Mouse (Mus musculus) thymus, adult 2 months (tissue): ENCODE results near the gene Clpp. TPM values are rescaled to one million over a fixed set of nuclear protein-coding genes. Genes with fewer than 3 reads are reported as not detected.

ENCODE experiments used
- DNase-seq: peaks from one replicate; pipeline ENCODE4 v3.0.0; 2021
- H3K27ac ChIP-seq: fragments of 200-500 bp; 2 replicates; pipeline ENCODE4 v1.5.1; 2012; ENCODE audit warnings: low read length, control low read depth; ENCODE audit not compliant: control insufficient read depth, insufficient read depth
- H3K27me3 ChIP-seq: fragments of 200-500 bp; 2 replicates; pipeline ENCODE4 v1.6.1; 2012; ENCODE audit warnings: mild to moderate bottlenecking, low read length, moderate library complexity, mixed read lengths; ENCODE audit not compliant: control insufficient read depth, insufficient read depth
- H3K36me3 ChIP-seq: fragments of 200-500 bp; 2 replicates; pipeline ENCODE4 v1.6.1; 2012; ENCODE audit warnings: mild to moderate bottlenecking, low read length, moderate library complexity; ENCODE audit not compliant: control insufficient read depth, insufficient read depth
- H3K4me1 ChIP-seq: fragments of 200-500 bp; replicated peaks from 2 replicates; pipeline ENCODE4 v1.6.1; 2012; ENCODE audit warnings: low read length; ENCODE audit not compliant: control insufficient read depth, insufficient read depth
- H3K4me3 ChIP-seq: fragments of 200-500 bp; 2 replicates; pipeline ENCODE4 v1.5.1; 2012; ENCODE audit warnings: mild to moderate bottlenecking, low read length, control low read depth, moderate library complexity; ENCODE audit not compliant: control insufficient read depth, insufficient read depth
- CTCF ChIP-seq: fragments of 200-500 bp; IDR thresholded peaks from 2 replicates; pipeline ENCODE4 v1.5.1; 2012; ENCODE audit warnings: mild to moderate bottlenecking, control low read depth, low read length, moderate library complexity, borderline replicate concordance; ENCODE audit not compliant: control insufficient read depth, poor library complexity, insufficient read depth; ENCODE audit errors: extremely low read depth
- POLR2A ChIP-seq: fragments of 200-500 bp; IDR thresholded peaks from 2 replicates; pipeline ENCODE4 v1.6.1; 2012; ENCODE audit warnings: mild to moderate bottlenecking, low read length, control low read depth, moderate library complexity; ENCODE audit not compliant: control insufficient read depth, poor library complexity, insufficient read depth; ENCODE audit errors: extremely low read depth
- WGBS: fragments of 180-500 bp; shearing (Covaris S2); methylation state at CpG from one replicate; pipeline ENCODE4 v1.1.7; 2018; 5-methylcytosine and 5-hydroxymethylcytosine counted together
- polyA plus RNA-seq: library from polyadenylated mRNA; depleted of rRNA; stranded (reverse); fragments of >200 nt; gene quantifications from 2 replicates; pipeline ENCODE4 v1.2.3, GENCODE M21; 2012

Clpp gene
- polyA plus RNA-seq, 1 experiment = 144 TPM

GRCm38 (mm10) chr17:56961880-56962279 is 28.2 kb upstream of the Clpp start:
- no peak overlapping the region for H3K4me3 ChIP-seq
- 97% methylated on average over 4 of the region's 4 CpGs for WGBS
- no peaks in the 10 kb centered on the region for H3K27me3 ChIP-seq
- H3K27ac ChIP-seq = no peak overlapping the region
- no peaks in the 10 kb centered on the region for H3K36me3 ChIP-seq
- TF ChIP-seq CTCF (no peak), POLR2A (no peak)
- peaks cover 5% of the 10 kb centered on the region for H3K4me1 ChIP-seq
- DNase-seq = no peak

DNA sequence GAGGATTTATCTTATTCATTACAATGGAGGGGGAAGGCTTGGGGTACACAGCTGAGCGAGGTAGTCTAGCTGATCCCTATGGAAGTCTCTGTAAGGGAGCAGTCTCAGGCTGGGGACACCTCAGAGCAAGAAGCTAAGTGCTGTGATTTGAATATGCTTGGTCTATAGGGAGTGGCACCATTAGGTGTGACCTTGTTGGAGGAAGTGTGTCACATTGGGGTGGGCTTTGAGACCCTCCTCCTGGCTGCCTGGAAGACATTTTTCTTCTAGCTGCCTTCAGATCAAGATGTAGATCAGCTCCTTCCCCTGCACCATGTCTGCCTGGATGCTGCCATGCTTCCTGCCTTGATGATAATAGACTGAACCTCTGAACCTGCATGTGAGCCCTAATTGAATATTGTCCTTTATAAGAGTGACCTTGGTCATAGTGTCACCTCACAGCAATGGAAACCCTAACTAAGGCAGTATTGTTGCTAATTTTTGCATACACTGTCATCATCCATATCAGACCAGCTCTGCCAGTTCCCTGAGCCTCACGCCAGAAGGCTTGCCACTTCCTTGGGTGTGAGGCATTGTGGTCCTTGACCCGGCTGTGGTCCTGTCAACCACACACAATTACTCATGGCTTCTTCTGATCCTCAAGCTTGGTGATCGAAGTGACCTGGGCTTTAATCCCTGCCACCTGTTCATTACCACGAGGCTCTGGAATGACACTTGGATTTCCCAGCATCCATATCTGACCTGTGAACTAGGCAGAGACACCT is 27.3 kb upstream of the Clpp start:
- DNase-seq = no peak
- no peak overlapping the region for H3K27ac ChIP-seq
- H3K27me3 ChIP-seq = no peaks in the 10 kb centered on the region
- H3K36me3 ChIP-seq = no peaks in the 10 kb centered on the region
- peaks cover 5% of the 10 kb centered on the region for H3K4me1 ChIP-seq
- no peak overlapping the region for H3K4me3 ChIP-seq
- 81% methylated on average over 5 of the region's 5 CpGs for WGBS
- TF ChIP-seq CTCF (no peak), POLR2A (no peak)

- H3K4me1 ChIP-seq = no peaks in the 10 kb centered on the region
- no peaks in the 10 kb centered on the region for H3K27me3 ChIP-seq
- no peak for DNase-seq
- 96% methylated on average over 6 of the region's 6 CpGs for WGBS
- no peak overlapping the region for H3K4me3 ChIP-seq
- no peak overlapping the region for H3K27ac ChIP-seq
- H3K36me3 ChIP-seq = no peaks in the 10 kb centered on the region
- TF ChIP-seq POLR2A (no peak), CTCF (no peak)
These were observed 26.5 kb upstream of the Clpp start for GRCm38 (mm10) chr17:56963646-56964045.

- Histone ChIP-seq H3K4me1 (no peaks in the 10 kb centered on the region), H3K36me3 (no peaks in the 10 kb centered on the region), H3K27me3 (no peaks in the 10 kb centered on the region), H3K4me3 (no peak overlapping the region), H3K27ac (no peak overlapping the region)
- WGBS = 74% methylated on average over 3 of the region's 3 CpGs
- TF ChIP-seq CTCF = no peak
- TF ChIP-seq POLR2A = no peak
- DNase-seq = no peak
These were observed 20.8 kb upstream of the Clpp start for GRCm38 (mm10) chr17:56969321-56969720.

DNA sequence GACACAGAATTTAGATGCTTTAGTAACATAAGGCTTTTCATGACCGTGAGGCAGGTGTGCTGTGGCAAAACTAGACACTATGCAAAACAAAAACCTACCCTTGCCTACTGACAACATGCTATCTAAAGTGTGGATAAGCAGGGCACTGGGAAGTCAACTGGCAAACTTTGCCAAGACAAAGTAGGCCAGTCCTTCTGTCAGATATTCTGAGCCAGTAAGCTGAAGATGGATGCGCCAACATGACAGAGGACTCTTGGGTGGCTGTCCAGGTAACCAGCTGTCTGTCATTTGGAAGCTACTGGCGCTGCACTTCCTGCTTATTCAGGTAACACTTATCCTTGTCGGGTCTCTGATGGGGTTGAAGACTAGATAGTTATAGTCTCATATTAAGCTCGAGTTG is 20.0 kb upstream of the Clpp start:
- WGBS = 74% methylated on average over 5 of the region's 5 CpGs
- TF ChIP-seq CTCF (no peak), POLR2A (no peak)
- H3K27me3 ChIP-seq = no peaks in the 10 kb centered on the region
- no peak for DNase-seq
- no peaks in the 10 kb centered on the region for H3K4me1 ChIP-seq
- no peak overlapping the region for H3K27ac ChIP-seq
- H3K36me3 ChIP-seq = no peaks in the 10 kb centered on the region
- H3K4me3 ChIP-seq = no peak overlapping the region

DNA sequence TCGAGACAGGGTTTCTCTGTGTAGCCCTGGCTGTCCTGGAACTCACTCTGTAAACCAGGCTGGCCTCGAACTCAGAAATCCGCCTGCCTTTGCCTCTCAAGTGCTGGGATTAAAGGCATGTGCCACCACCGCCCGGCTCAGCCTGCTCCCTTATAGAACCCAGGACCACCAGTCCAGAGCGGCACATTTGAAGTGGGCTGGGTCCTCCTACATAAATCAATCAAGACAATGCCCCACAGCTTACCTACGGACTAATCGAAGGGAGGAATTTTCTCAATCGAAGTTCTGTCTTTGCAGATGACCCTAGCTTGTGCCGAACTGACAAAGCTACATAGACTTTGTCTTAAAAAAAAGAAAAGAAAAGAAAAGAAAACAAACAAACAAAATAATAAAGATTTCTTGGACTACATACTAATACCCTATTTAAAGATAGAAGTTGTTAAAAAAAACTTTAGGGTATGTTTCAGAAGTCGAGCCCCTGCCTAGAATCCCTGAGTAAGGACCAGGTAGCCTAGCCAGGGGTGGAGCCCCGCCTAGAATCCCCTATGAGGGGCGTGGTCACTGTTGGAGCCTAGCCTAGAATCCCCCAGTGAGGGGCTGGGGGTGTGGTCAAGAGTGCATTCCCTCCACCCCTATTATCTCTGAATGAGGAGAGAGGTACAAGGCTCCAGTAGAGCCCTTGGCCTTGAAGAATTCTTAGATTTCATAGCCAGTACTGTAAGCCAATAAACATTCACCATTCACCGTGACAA is 16.0 kb upstream of the Clpp start:
- H3K27me3 ChIP-seq = no peaks in the 10 kb centered on the region
- H3K4me1 ChIP-seq = no peaks in the 10 kb centered on the region
- H3K4me3 ChIP-seq = no peak overlapping the region
- 82% methylated on average over 14 of the region's 14 CpGs for WGBS
- DNase-seq = no peak
- TF ChIP-seq CTCF = no peak
- no peak for TF ChIP-seq POLR2A
- no peaks in the 10 kb centered on the region for H3K36me3 ChIP-seq
- H3K27ac ChIP-seq = no peak overlapping the region
